Mouse (Mus musculus) C2C12 (cell line): ENCODE measurements around the gene Hoxb8. TPM values are rescaled to one million over a fixed set of nuclear protein-coding genes. Genes with fewer than 3 reads are reported as not detected.
A peak's percentile ranks its signal among the peaks of the same experiment; 100 is the strongest.

Experiments
- H3K27me3 ChIP-seq: one replicate; pipeline ENCODE4 v1.6.1; 2011; ENCODE audit not compliant: control insufficient read depth, insufficient read depth, insufficient read length
- H3K36me3 ChIP-seq: one replicate; pipeline ENCODE4 v1.6.1; 2011; ENCODE audit not compliant: control insufficient read depth, insufficient read depth
- H3K4me3 ChIP-seq: one replicate; pipeline ENCODE4 v1.5.1; 2011; ENCODE audit warnings: mild to moderate bottlenecking, control low read depth; ENCODE audit not compliant: poor library complexity, insufficient read depth, severe bottlenecking
- H3K79me2 ChIP-seq: one replicate; pipeline ENCODE4 v1.6.1; 2011; ENCODE audit not compliant: control insufficient read depth, insufficient read depth
- H3K79me3 ChIP-seq: one replicate; pipeline ENCODE4 v1.6.1; 2011; ENCODE audit warnings: low read depth, control low read depth
- H3ac ChIP-seq: one replicate; pipeline ENCODE3; 2011; ENCODE audit warnings: low read depth; ENCODE audit not compliant: control insufficient read depth, insufficient read length
- CEBPB ChIP-seq: IDR thresholded peaks from one replicate; pipeline ENCODE4 v1.6.1; 2011; ENCODE audit warnings: low read depth, mild to moderate bottlenecking, control low read depth, moderate library complexity
- CTCF ChIP-seq: IDR thresholded peaks from one replicate; pipeline ENCODE4 v1.5.1; 2011; ENCODE audit not compliant: control insufficient read depth, insufficient read depth, insufficient read length
- FOSL1 ChIP-seq: IDR thresholded peaks from one replicate; pipeline ENCODE4 v1.8.0; 2011; ENCODE audit warnings: mild to moderate bottlenecking, low read length; ENCODE audit not compliant: poor library complexity, insufficient read depth, severe bottlenecking
- MAX ChIP-seq: IDR thresholded peaks from one replicate; pipeline ENCODE4 v1.6.1; 2011; ENCODE audit warnings: mild to moderate bottlenecking, control low read depth
- MYOD1 ChIP-seq: IDR thresholded peaks from one replicate; pipeline ENCODE4 v1.6.1; 2011; ENCODE audit warnings: low read depth; ENCODE audit not compliant: control insufficient read depth, insufficient read length
- MYOG ChIP-seq: IDR thresholded peaks from one replicate; pipeline ENCODE4 v1.6.1; 2011; ENCODE audit not compliant: control insufficient read depth, insufficient read length; ENCODE audit errors: extremely low read depth
- USF1 ChIP-seq: IDR thresholded peaks from one replicate; pipeline ENCODE4 v1.6.1; 2011; ENCODE audit warnings: low read depth, mild to moderate bottlenecking, control low read depth, moderate library complexity
- microRNA-seq: library from miRNA; unstranded; fragments of <30 nt; microRNA quantifications from one replicate; pipeline ENCODE4, GENCODE M21; 2019; ENCODE audit warnings: borderline microRNAs expressed
- polyA plus RNA-seq: library from polyadenylated mRNA; unstranded; fragments of >200 nt; fragmentation: generic; extraction: Trizol; gene quantifications from one replicate; pipeline ENCODE4 v1.2.1, GENCODE M21; 2012; ENCODE audit warnings: missing spikeins

The Hoxb8 gene
- polyA plus RNA-seq, 1 experiment = 0.02 TPM

DNA sequence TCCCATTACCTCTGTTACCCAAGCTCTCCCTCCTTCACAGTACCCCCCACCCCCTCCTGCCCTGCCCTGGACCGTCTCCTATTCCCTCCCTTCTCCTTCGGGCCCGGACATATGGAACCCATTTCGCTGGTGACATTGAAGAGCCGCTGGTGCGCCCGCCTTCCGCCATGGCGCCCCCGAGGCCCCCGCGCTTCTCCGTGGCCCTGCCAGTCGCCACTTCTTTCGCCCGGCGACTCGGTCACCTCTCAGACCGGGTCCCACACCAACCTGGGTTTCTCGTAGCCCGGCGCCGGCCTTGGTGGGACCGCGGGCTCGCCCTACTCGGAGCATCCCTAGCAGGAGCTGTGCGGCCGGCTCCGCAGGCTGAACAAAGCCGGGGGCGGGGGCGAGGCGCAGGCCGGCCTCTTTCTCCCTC lies 50.9 kb downstream of the Hoxb8 start:
- Histone ChIP-seq H3K36me3 (no peaks in the 10 kb centered on the region), H3K4me3 (no peak overlapping the region), H3ac (no peak overlapping the region), H3K27me3 (peaks cover 89% of the 10 kb centered on the region), H3K79me2 (no peaks in the 10 kb centered on the region), H3K79me3 (no peaks in the 10 kb centered on the region)
- no peak for TF ChIP-seq FOSL1
- TF ChIP-seq CTCF = no peak
- no peak for TF ChIP-seq USF1
- TF ChIP-seq MYOD1 = no peak
- no peak for TF ChIP-seq MAX
- TF ChIP-seq CEBPB = no peak
- no peak for TF ChIP-seq MYOG

GRCm38 (mm10) chr11:96333241-96334001 lies 51.7 kb downstream of the Hoxb8 start:
- no peak overlapping the region for H3ac ChIP-seq
- H3K79me2 ChIP-seq = no peaks in the 10 kb centered on the region
- no peak for TF ChIP-seq CTCF
- TF ChIP-seq MYOG = no peak
- TF ChIP-seq MYOD1 = no peak
- no peak for TF ChIP-seq CEBPB
- TF ChIP-seq MAX = no peak
- TF ChIP-seq USF1 = no peak
- TF ChIP-seq FOSL1 = no peak
- H3K36me3 ChIP-seq = no peaks in the 10 kb centered on the region
- H3K27me3 ChIP-seq = peaks cover 92% of the 10 kb centered on the region
- H3K4me3 ChIP-seq = no peak overlapping the region
- H3K79me3 ChIP-seq = no peaks in the 10 kb centered on the region

DNA sequence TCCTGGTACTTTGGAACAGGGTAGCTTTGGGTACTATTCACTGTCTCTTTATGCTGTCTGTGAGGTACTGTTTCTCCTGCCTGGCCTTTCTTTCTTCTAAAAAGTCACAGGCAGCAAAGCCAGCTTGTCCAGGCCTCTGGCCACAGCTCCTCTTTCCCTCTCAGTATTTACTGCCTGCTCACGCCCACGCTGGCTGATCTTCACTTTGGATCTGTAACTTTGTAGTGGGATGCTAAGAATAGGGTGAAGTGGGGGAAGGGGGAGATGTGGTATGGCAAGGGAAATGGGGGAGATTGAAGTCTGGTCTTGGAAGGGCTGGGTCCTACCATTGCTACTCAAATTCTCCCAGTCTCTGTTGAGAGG lies 52.3 kb downstream of the Hoxb8 start:
- Histone ChIP-seq H3K79me3 (no peaks in the 10 kb centered on the region), H3K79me2 (no peaks in the 10 kb centered on the region), H3K4me3 (no peak overlapping the region), H3K27me3 (peaks cover 92% of the 10 kb centered on the region), H3ac (no peak overlapping the region), H3K36me3 (no peaks in the 10 kb centered on the region)
- no peak for TF ChIP-seq CEBPB
- no peak for TF ChIP-seq MYOD1
- no peak for TF ChIP-seq FOSL1
- TF ChIP-seq MYOG = no peak
- no peak for TF ChIP-seq USF1
- TF ChIP-seq MAX = no peak
- TF ChIP-seq CTCF = no peak

Small RNA genes within 50 kb of the gene (microRNA-seq; reads per million reads assigned to microRNA genes)
- gene Mir10a = 16.4 reads per million, percentile 62 among the genes with 10 or more reads in this experiment
- gene Mir196a-1 = 10.7 reads per million, percentile 60 among the genes with 10 or more reads in this experiment

Other genes starting within 250 kb of the Hoxb8 start
- gene Snf8, start 247.0 kb upstream of the Hoxb8 start, polyA plus RNA-seq = 106 TPM
- 73.0 TPM for gene Ube2z, start 216.5 kb upstream of the Hoxb8 start, polyA plus RNA-seq
- gene Atp5g1, start 206.2 kb upstream of the Hoxb8 start, polyA plus RNA-seq = 857 TPM
- gene Calcoco2, start 169.9 kb upstream of the Hoxb8 start, polyA plus RNA-seq = 0.02 TPM
- gene Ttll6, start 148.1 kb upstream of the Hoxb8 start, polyA plus RNA-seq = 0.01 TPM
- gene Hoxb13, start 87.6 kb upstream of the Hoxb8 start, polyA plus RNA-seq = 0.09 TPM
- not detected for gene Hoxb9, start 10.4 kb upstream of the Hoxb8 start, polyA plus RNA-seq
- gene Hoxb7, start 4.7 kb downstream of the Hoxb8 start, polyA plus RNA-seq = 0.04 TPM
- gene Hoxb6, start 10.6 kb downstream of the Hoxb8 start, polyA plus RNA-seq = 0.05 TPM
- not detected for gene Hoxb5, start 21.4 kb downstream of the Hoxb8 start, polyA plus RNA-seq
- 0.02 TPM for gene Hoxb4, start 36.4 kb downstream of the Hoxb8 start, polyA plus RNA-seq
- not detected for gene Hoxb3, start 41.4 kb downstream of the Hoxb8 start, polyA plus RNA-seq
- gene Hoxb2, start 68.6 kb downstream of the Hoxb8 start, polyA plus RNA-seq = not detected
- not detected for gene Hoxb1, start 83.8 kb downstream of the Hoxb8 start, polyA plus RNA-seq
- gene Skap1, start 182.7 kb downstream of the Hoxb8 start, polyA plus RNA-seq = 0.04 TPM